Mouse (Mus musculus) lung, embryonic 15.5 days (tissue): Measurements from ENCODE around the gene Pik3c2b. TPM values are rescaled to one million over a fixed set of nuclear protein-coding genes. Genes with fewer than 3 reads are reported as not detected.
A peak's percentile ranks its signal among the peaks of the same experiment; 100 is the strongest.
"Not testable (repeated sequence)": the region's sequence is repeated elsewhere in the genome, so short reads cannot be mapped to it uniquely, and the experiment has no call there.

ENCODE experiments used
- ATAC-seq: fragments of 200-750 bp; cut with Nextera tagmentation; 2 replicates; pipeline ENCODE4 v1.8.0; 2017; ENCODE audit warnings: moderate number of reproducible peaks, borderline replicate concordance; ENCODE audit not compliant: low FRiP score, low TSS enrichment; ENCODE audit errors: extremely low read depth
- H3K27ac ChIP-seq: fragments of 300-500 bp; sonication (generic); 2 replicates; pipeline ENCODE4 v1.5.1; 2015; ENCODE audit warnings: moderate library complexity, mild to moderate bottlenecking, inconsistent platforms
- H3K27me3 ChIP-seq: fragments of 300-500 bp; sonication (generic); 2 replicates; pipeline ENCODE4 v1.6.1; 2015; ENCODE audit warnings: inconsistent platforms
- H3K36me3 ChIP-seq: fragments of 300-500 bp; sonication (generic); 2 replicates; pipeline ENCODE4 v1.6.1; 2015; ENCODE audit warnings: inconsistent platforms
- H3K4me1 ChIP-seq: fragments of 300-500 bp; sonication (generic); 2 replicates; pipeline ENCODE4 v1.6.1; 2015; ENCODE audit warnings: inconsistent platforms
- H3K4me2 ChIP-seq: fragments of 300-500 bp; sonication (generic); 2 replicates; pipeline ENCODE4 v1.6.1; 2015; ENCODE audit warnings: inconsistent platforms, mild to moderate bottlenecking, moderate library complexity
- H3K4me3 ChIP-seq: fragments of 300-500 bp; sonication (generic); 2 replicates; pipeline ENCODE4 v1.5.1; 2015; ENCODE audit warnings: mild to moderate bottlenecking, inconsistent platforms
- H3K9ac ChIP-seq: fragments of 300-500 bp; sonication (generic); 2 replicates; pipeline ENCODE4 v1.6.1; 2015; ENCODE audit warnings: inconsistent platforms
- H3K9me3 ChIP-seq: fragments of 300-500 bp; sonication (generic); 2 replicates; pipeline ENCODE4 v1.6.1; 2016; ENCODE audit warnings: inconsistent platforms
- whole genome bisulfite sequencing: fragments of 180-500 bp; shearing (Covaris S2); methylation state at CpG from one replicate; pipeline ENCODE4 v1.1.7; 2015; 5-methylcytosine and 5-hydroxymethylcytosine counted together
- polyA plus RNA-seq: library from polyadenylated mRNA; unstranded; fragments of >200 nt; fragmentation: Nextera tagmentation; extraction: Ambion mirVana; gene quantifications from 2 replicates; pipeline ENCODE4 v1.2.1, GENCODE M21; 2015

Gene Pik3c2b
- polyA plus RNA-seq, 1 experiment from 2014 or later, result 6.0 TPM

DNA sequence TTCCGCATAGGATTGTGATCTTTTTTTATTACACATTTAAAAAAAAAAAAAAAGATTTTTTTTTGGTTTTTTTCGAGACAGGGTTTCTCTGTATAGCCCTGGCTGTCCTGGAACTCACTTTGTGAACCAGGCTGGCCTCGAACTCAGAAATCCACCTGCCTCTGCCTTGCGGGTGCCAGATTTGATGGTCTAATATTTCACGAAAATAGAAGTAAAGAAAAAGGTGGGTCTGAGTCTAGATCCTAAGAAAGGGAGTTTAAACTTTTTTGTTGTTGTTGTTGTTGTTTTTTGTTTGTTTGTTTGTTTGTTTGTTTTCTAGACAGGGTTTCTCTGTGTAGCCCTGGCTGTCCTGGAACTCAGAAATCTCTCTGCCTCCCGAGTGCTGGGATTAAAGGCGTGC lies 10.8 kb upstream of the Pik3c2b start:
- H3K4me2 ChIP-seq, H3K4me1 ChIP-seq, H3K4me3 ChIP-seq: not testable (repeated sequence)

DNA sequence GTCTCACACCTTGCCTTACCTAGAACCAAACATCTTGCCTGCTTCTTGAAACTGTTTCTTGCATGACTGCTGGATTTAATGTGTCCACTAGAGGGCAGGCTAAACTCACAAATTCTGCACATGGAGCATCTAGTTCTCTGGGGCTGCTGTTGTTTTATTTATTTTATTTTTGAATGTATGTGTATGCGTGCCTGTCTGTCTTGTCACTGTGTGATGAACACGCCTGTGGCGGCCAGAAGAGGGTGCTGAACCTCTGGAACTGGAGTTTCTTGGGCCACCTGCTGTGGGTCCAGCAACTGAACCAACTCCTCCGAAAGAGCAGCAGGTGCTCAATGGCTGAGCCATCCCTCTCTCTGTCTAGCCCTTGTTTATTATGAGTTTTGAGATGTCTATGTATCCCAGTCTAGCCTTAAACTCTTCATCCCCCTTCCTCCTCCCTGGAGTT lies 5.9 kb upstream of the Pik3c2b start:
- Histone ChIP-seq H3K4me2 (no peak overlapping the region), H3K27ac (no peak overlapping the region), H3K9ac (no peak overlapping the region), H3K4me1 (no peaks in the 10 kb centered on the region), H3K36me3 (no peaks in the 10 kb centered on the region), H3K4me3 (no peak overlapping the region), H3K9me3 (no peaks in the 10 kb centered on the region), H3K27me3 (0 out of 2 replicates have a peak, but pooled peaks cover 3% of the 10 kb centered on the region)
- peak; percentile 66 for ATAC-seq
- WGBS, result 18% methylated on average over 4 of the region's 4 CpGs

More for the DNA sequence above, 10.8 kb upstream of the Pik3c2b start:
- not testable (repeated sequence) for H3K27me3 ChIP-seq, H3K9ac ChIP-seq, ATAC-seq, H3K27ac ChIP-seq, H3K9me3 ChIP-seq, H3K36me3 ChIP-seq
- 66% methylated on average over 7 of the region's 7 CpGs for WGBS

DNA sequence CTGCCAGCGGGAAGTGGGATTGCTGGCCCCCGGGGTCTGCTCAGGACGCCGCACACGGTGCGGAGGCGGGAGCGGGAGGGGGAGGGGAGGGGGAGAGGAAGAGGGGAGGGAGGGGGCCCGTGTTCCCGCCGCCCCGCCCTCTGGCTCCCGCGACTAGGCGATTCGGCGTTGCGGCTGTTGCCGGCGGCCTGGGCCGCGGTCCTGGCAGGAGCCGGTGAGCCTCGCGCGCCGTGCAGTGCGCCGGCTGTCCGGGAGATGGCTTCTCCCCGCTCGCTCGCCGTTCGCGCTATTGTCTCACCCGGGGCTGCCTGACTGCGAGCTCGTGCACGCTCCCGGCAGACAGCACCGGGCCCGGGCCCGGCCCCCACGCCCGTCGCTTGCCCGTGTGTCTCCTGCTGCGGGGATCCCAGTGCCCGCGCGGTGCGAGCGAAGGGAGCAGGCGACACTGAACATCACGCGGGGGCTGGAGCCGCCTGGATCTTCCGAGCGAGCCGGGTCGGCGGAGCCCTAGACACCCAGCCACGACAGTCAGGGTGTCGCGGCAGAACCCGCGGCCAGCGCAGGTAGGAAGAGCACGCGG lies 484 bp downstream of the Pik3c2b start:
- Histone ChIP-seq H3K27ac (peak overlapping the region; percentile 79), H3K9ac (peak overlapping the region; percentile 90), H3K9me3 (no peaks in the 10 kb centered on the region), H3K36me3 (no peaks in the 10 kb centered on the region), H3K27me3 (peaks cover 3% of the 10 kb centered on the region; the same call in 1 of the 2 replicates), H3K4me2 (peak overlapping the region; percentile 97), H3K4me1 (peaks cover 22% of the 10 kb centered on the region; the same call in 1 of the 2 replicates), H3K4me3 (peak overlapping the region; percentile 78)
- ATAC-seq, result peak; percentile 83
- WGBS, result under 1% methylated on average over 63 of the region's 71 CpGs

DNA sequence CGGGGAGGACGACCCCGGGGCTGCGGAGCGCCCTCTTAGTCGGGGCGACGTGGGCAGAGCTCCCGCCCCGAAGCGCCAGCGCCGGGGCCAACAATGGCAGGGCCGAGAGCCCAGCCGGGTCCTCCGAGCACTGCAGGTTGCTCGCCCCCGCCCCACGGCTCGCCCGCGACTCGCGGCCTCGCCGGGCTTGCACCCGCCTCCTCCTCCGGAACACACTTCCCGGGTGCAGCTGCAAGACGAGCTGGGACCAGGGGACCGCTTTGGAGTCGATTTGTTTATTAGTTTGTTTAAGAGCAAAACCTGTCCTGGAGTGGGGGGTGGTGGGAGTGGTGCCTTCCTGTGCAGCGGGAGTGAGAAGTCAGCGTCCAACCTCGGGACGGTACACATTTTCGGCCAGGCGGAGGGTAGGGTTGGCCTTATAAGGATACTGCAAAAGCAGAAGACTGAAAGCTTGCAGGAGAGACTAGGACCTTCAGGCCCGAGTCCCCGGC lies 1.0 kb downstream of the Pik3c2b start:
- H3K9me3 ChIP-seq, result no peaks in the 10 kb centered on the region
- peak overlapping the region; percentile 97 for H3K4me2 ChIP-seq
- H3K9ac ChIP-seq, result peak overlapping the region; percentile 90
- no peaks in the 10 kb centered on the region for H3K36me3 ChIP-seq
- ATAC-seq, result peak; percentile 66
- H3K27me3 ChIP-seq, result peaks cover 3% of the 10 kb centered on the region; the same call in 1 of the 2 replicates
- WGBS, result 3% methylated on average over 39 of the region's 40 CpGs
- peaks cover 22% of the 10 kb centered on the region; the same call in 1 of the 2 replicates for H3K4me1 ChIP-seq
- peak overlapping the region; percentile 79 for H3K27ac ChIP-seq
- peak overlapping the region; percentile 78 for H3K4me3 ChIP-seq

DNA sequence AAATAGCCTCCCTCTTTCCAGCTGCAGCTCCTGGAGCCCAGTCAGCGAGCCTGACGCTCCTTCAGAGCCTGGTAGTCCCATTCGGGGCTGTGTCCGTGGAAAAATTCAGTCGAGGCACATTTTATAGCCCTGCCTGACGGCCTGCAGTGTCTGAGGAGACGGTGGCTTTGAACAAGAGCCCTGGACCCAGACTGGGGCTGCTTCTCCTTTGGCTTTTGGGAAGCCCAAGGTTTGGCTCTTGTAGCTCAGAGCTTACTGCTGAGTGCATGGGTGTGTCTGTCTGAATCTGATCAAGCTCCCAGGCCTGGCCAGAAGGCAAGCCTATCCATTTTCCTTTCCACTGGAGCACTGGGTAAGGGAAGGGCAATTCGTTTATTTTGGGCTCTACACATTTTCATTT lies 2.1 kb downstream of the Pik3c2b start:
- Histone ChIP-seq H3K36me3 (no peaks in the 10 kb centered on the region), H3K4me3 (peak overlapping the region; percentile 78), H3K9ac (peak overlapping the region; percentile 90), H3K27ac (no peak overlapping the region), H3K9me3 (no peaks in the 10 kb centered on the region), H3K4me2 (peak overlapping the region; percentile 97), H3K4me1 (peaks cover 28% of the 10 kb centered on the region), H3K27me3 (peaks cover 3% of the 10 kb centered on the region; the same call in 1 of the 2 replicates)
- ATAC-seq, result no peak
- WGBS, result 47% methylated on average over 8 of the region's 8 CpGs

DNA sequence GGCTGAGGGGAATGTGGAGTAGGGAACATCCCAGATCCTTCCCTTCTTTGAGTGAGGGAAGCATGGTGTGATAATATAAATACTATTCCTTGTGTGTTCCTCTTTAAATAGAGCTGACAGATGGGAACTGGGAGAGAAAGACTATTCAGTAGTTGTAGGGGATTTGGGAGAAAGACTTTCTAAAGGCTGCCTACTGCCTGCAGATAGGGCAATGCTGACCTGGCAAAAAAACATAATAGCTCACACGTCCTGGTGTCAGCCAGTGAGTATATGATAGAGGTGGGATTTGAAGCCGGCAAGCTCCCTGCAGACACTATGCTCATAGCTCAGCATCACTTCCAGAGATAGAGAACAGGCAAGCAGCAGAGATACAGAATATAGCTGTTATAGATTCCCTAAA lies 3.2 kb downstream of the Pik3c2b start:
- Histone ChIP-seq H3K4me3 (no peak overlapping the region), H3K36me3 (no peaks in the 10 kb centered on the region), H3K9me3 (no peaks in the 10 kb centered on the region), H3K27ac (no peak overlapping the region), H3K4me1 (peaks cover 33% of the 10 kb centered on the region), H3K27me3 (peaks cover 3% of the 10 kb centered on the region; the same call in 1 of the 2 replicates), H3K4me2 (no peak overlapping the region), H3K9ac (no peak overlapping the region)
- WGBS, result 39% methylated on average over 2 of the region's 2 CpGs
- no peak for ATAC-seq

DNA sequence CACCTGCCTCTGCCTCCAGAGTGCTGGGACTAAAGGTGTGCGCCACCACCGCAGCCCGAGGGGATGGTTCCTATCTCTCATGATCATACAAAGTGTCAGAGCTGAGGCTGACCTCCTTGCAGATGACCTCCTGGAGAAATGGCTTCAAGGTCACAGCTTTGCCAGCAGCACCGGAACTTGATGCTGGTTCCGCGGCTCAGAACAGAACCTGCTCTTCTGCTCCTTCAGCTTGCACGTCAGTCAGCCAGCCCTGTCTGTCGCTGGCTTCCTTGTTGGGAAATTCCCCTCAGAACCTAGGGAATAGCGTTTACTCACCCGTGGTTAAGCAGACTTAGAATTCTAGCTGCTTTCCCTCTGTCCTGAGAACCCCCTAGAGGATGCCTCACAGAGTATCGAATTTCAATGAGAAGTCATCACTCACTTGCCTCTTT lies 4.5 kb downstream of the Pik3c2b start:
- ATAC-seq, result no peak
- Histone ChIP-seq H3K4me2 (no peak overlapping the region), H3K27ac (no peak overlapping the region; the same call in 1 of the 2 replicates), H3K9ac (no peak overlapping the region), H3K9me3 (no peaks in the 10 kb centered on the region), H3K36me3 (no peaks in the 10 kb centered on the region), H3K4me3 (no peak overlapping the region), H3K4me1 (peaks cover 30% of the 10 kb centered on the region), H3K27me3 (no peaks in the 10 kb centered on the region; the same call in 1 of the 2 replicates)
- 20% methylated on average over 11 of the region's 11 CpGs for WGBS

DNA sequence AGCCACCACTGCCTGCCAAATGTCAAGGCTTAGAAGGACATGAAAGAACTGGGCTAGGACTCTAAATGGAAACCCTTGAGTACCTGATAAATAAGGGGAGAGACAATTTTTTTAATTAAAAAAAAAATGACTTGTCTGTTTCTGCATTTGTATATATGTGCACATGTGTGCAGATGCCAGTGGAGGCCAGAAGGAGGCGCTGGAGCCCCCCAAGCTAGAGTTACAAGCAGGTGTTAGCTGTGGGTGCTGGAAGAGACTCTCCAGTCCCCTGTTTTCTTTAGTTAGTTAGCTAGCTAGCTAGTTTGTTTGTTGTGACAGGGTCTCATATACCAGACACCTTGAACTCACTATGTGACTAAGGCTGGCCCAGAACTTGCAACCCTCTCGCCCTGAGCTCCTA lies 6.4 kb downstream of the Pik3c2b start:
- no peaks in the 10 kb centered on the region for H3K9me3 ChIP-seq
- H3K27me3 ChIP-seq, result no peaks in the 10 kb centered on the region
- peaks cover 22% of the 10 kb centered on the region for H3K4me1 ChIP-seq
- WGBS, result 78% methylated on average over 2 of the region's 2 CpGs
- no peak overlapping the region for H3K9ac ChIP-seq
- ATAC-seq, result no peak
- no peak overlapping the region for H3K4me3 ChIP-seq
- no peak overlapping the region for H3K4me2 ChIP-seq
- no peaks in the 10 kb centered on the region for H3K36me3 ChIP-seq
- H3K27ac ChIP-seq, result no peak overlapping the region

DNA sequence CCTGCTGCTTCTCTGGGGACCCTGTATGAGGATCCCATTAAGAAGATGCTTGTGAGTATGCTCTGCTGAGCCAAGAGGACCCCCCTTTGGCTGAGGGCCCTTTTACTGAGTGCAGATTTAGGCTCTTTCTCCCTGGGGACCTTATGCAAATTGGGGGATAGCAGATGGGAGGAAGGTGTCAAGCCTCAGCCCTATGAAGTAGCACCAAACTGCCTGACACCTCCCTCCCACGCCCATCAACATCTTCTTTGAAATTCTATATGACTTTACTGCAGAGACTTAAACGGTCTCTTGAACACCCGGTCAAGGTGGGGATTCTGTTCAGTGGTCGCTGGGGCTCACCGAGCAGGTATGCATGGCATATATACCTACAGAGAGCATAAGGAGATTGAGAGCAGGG lies 7.6 kb downstream of the Pik3c2b start:
- 41% methylated on average over 5 of the region's 5 CpGs for WGBS

DNA sequence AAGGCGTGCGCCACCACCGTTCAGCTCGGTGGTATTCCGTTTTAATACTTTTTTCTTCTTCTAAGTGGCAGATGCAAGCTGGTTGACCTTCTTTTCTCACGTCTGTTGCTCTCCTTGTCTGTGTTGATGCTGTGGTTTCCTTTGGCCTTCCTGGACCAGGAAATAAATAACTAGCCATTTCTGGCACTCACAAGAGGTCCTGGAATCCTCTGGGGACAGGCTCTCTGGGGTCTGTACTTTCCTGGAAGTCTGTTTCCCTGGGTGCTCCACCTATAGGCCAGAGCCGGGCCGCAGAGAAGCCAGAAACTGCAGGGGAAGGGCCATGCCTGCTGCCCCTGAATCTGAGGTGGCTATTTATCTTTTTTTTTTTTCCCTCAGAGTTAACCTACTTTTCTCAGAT lies 8.9 kb downstream of the Pik3c2b start:
- H3K27ac ChIP-seq, result no peak overlapping the region
- no peak for ATAC-seq
- no peaks in the 10 kb centered on the region for H3K36me3 ChIP-seq
- no peak overlapping the region for H3K4me3 ChIP-seq
- H3K9ac ChIP-seq, result no peak overlapping the region
- H3K4me2 ChIP-seq, result no peak overlapping the region
- H3K9me3 ChIP-seq, result no peaks in the 10 kb centered on the region
- H3K4me1 ChIP-seq, result peaks cover 27% of the 10 kb centered on the region
- H3K27me3 ChIP-seq, result no peaks in the 10 kb centered on the region
- 66% methylated on average over 8 of the region's 8 CpGs for WGBS

More for the DNA sequence above, 7.6 kb downstream of the Pik3c2b start:
- Histone ChIP-seq H3K4me2 (no peak overlapping the region), H3K27me3 (no peaks in the 10 kb centered on the region), H3K4me1 (peaks cover 26% of the 10 kb centered on the region), H3K4me3 (no peak overlapping the region), H3K36me3 (no peaks in the 10 kb centered on the region), H3K27ac (no peak overlapping the region), H3K9me3 (no peaks in the 10 kb centered on the region), H3K9ac (no peak overlapping the region)
- ATAC-seq, result no peak

DNA sequence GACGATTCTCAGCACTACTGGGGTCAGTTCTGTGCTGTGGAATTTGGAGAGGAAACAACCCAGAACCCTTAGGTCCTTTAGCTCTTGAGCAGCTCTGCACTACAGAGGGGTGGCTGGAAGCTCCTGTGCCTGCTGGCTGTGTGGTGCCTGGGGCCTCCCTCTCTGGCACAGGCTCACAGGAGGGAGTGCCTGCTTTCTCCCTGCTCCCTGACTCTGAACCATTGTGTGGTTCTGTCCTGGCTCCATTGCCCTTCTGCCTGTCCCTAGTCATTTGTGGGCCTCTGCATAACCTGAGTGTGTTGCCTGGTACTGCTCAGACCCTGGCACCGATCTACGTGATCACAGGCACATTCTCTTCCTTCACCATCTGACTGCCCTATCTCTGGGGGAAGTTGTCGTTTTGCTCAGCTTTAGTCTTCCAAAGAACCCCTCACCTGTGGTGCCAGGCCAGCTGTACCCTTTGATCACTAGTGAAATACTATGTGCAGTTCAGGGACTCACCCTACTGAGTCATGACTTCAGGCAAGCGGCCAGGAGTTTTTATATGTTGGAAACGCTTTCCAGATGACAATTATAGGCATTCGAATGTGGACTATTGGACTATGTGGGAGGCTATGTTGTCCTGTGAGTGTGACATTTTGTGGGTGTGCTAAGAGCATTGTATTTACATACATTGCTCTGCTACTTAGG lies 12.0 kb downstream of the Pik3c2b start:
- no peak overlapping the region for H3K9ac ChIP-seq
- H3K27ac ChIP-seq, result no peak overlapping the region
- ATAC-seq, result 0 out of 2 replicates have a peak, but pooled peaks have one; percentile 16
- no peak overlapping the region for H3K4me3 ChIP-seq
- no peak overlapping the region for H3K4me2 ChIP-seq
- 54% methylated on average over 7 of the region's 7 CpGs for whole genome bisulfite sequencing
- no peaks in the 10 kb centered on the region for H3K9me3 ChIP-seq
- peaks cover 28% of the 10 kb centered on the region for H3K4me1 ChIP-seq
- H3K27me3 ChIP-seq, result no peaks in the 10 kb centered on the region
- no peaks in the 10 kb centered on the region for H3K36me3 ChIP-seq

DNA sequence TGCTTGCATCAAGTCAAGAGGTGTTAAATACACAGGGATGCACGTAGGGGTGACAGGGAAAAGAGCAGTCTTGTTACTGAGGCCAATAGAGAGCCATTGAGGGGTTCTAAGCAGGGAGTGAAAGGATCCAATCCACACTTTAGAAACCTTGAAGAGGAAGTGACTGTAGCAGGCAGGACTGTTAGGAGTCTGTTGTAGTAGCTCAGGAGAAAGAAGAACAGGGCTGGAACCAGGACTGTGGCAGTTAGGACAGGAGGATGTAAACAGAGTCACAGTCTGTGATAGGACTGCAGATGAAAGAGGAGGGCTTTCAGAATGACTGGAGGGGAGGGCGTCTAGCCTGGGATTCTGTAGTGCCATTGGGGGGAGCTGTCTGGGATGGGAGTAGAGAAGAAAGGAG lies 14.1 kb downstream of the Pik3c2b start:
- Histone ChIP-seq H3K27me3 (no peaks in the 10 kb centered on the region), H3K4me2 (no peak overlapping the region), H3K9me3 (no peaks in the 10 kb centered on the region), H3K4me1 (peaks cover 23% of the 10 kb centered on the region), H3K27ac (no peak overlapping the region), H3K36me3 (0 out of 2 replicates have a peak, but pooled peaks cover 3% of the 10 kb centered on the region), H3K9ac (no peak overlapping the region), H3K4me3 (no peak overlapping the region)
- 22% methylated on average over 2 of the region's 2 CpGs for WGBS
- ATAC-seq, result no peak
